Mouse (Mus musculus): ENCODE measurements around the gene Nos1ap. TPM values are rescaled to one million over a fixed set of nuclear protein-coding genes. Genes with fewer than 3 reads are reported as not detected.
A peak's percentile ranks its signal among the peaks of the same experiment; 100 is the strongest.

Gene Nos1ap
- polyA plus RNA-seq, 1 experiment from 2014 or later: 26.9 TPM

GRCm38 (mm10) chr1:170504378-170504777 lies 85.3 kb downstream of the Nos1ap start:
- no peak overlapping the region for H3K9ac ChIP-seq (replicated peaks; ENCODE audit: low read depth, low read length)
- peaks cover 21% of the 10 kb centered on the region for H3K4me1 ChIP-seq (replicated peaks; ENCODE audit: control insufficient read depth, insufficient read depth, low read length)
- no peak overlapping the region for H3K4me3 ChIP-seq (replicated peaks; ENCODE audit: low read length)
- 57% methylated on average over 4 of the region's 4 CpGs for WGBS
- no peak overlapping the region for H3K4me2 ChIP-seq (ENCODE audit: low read length)
- no peaks in the 10 kb centered on the region for H3K27me3 ChIP-seq (replicated peaks; ENCODE audit: control insufficient read depth, insufficient read depth, low read length)
- ATAC-seq: no peak
- H3K9me3 ChIP-seq (ENCODE audit: control insufficient read depth, low read length): no peaks in the 10 kb centered on the region
- H3K36me3 ChIP-seq (ENCODE audit: control insufficient read depth, insufficient read depth): no peaks in the 10 kb centered on the region
- no peak overlapping the region for H3K27ac ChIP-seq (ENCODE audit: low read length)

GRCm38 (mm10) chr1:170503277-170503739 lies 86.4 kb downstream of the Nos1ap start:
- peak; percentile 26; the same call in 1 of the 2 replicates for ATAC-seq
- no peak overlapping the region for H3K4me2 ChIP-seq (ENCODE audit: low read length)
- no peak overlapping the region for H3K4me3 ChIP-seq (replicated peaks; ENCODE audit: low read length)
- H3K27ac ChIP-seq (ENCODE audit: low read length): no peak overlapping the region
- peaks cover 21% of the 10 kb centered on the region for H3K4me1 ChIP-seq (replicated peaks; ENCODE audit: control insufficient read depth, insufficient read depth, low read length)
- no peaks in the 10 kb centered on the region for H3K27me3 ChIP-seq (replicated peaks; ENCODE audit: control insufficient read depth, insufficient read depth, low read length)
- H3K36me3 ChIP-seq (ENCODE audit: control insufficient read depth, insufficient read depth): no peaks in the 10 kb centered on the region
- no peaks in the 10 kb centered on the region for H3K9me3 ChIP-seq (ENCODE audit: control insufficient read depth, low read length)
- H3K9ac ChIP-seq (replicated peaks; ENCODE audit: low read depth, low read length): no peak overlapping the region
- WGBS: 12% methylated on average over 4 of the region's 4 CpGs

- H3K27me3 ChIP-seq (replicated peaks; ENCODE audit: control insufficient read depth, insufficient read depth, low read length): no peaks in the 10 kb centered on the region
- no peak overlapping the region for H3K4me2 ChIP-seq (ENCODE audit: low read length)
- ATAC-seq: peak; percentile 26
These were observed 87.0 kb downstream of the Nos1ap start for GRCm38 (mm10) chr1:170502491-170503276.

GRCm38 (mm10) chr1:170501970-170502369 lies 87.7 kb downstream of the Nos1ap start:
- Histone ChIP-seq H3K4me1 (replicated peaks; ENCODE audit: control insufficient read depth, insufficient read depth, low read length) (peaks cover 21% of the 10 kb centered on the region), H3K27ac (ENCODE audit: low read length) (no peak overlapping the region), H3K27me3 (replicated peaks; ENCODE audit: control insufficient read depth, insufficient read depth, low read length) (no peaks in the 10 kb centered on the region), H3K9ac (replicated peaks; ENCODE audit: low read depth, low read length) (no peak overlapping the region), H3K4me2 (ENCODE audit: low read length) (no peak overlapping the region), H3K9me3 (ENCODE audit: control insufficient read depth, low read length) (no peaks in the 10 kb centered on the region), H3K36me3 (ENCODE audit: control insufficient read depth, insufficient read depth) (no peaks in the 10 kb centered on the region), H3K4me3 (replicated peaks; ENCODE audit: low read length) (no peak overlapping the region)
- ATAC-seq: no peak
- WGBS: 88% methylated on average over 1 of the region's 1 CpGs

More at GRCm38 (mm10) chr1:170502491-170503276, 87.0 kb downstream of the Nos1ap start:
- Histone ChIP-seq H3K9ac (replicated peaks; ENCODE audit: low read depth, low read length) (no peak overlapping the region), H3K36me3 (ENCODE audit: control insufficient read depth, insufficient read depth) (no peaks in the 10 kb centered on the region), H3K27ac (ENCODE audit: low read length) (no peak overlapping the region), H3K4me3 (replicated peaks; ENCODE audit: low read length) (no peak overlapping the region), H3K4me1 (replicated peaks; ENCODE audit: control insufficient read depth, insufficient read depth, low read length) (peaks cover 21% of the 10 kb centered on the region), H3K9me3 (ENCODE audit: control insufficient read depth, low read length) (no peaks in the 10 kb centered on the region)
- 20% methylated on average over 11 of the region's 11 CpGs for whole genome bisulfite sequencing

- Histone ChIP-seq H3K4me3 (replicated peaks; ENCODE audit: low read length) (no peak overlapping the region), H3K27me3 (replicated peaks; ENCODE audit: control insufficient read depth, insufficient read depth, low read length) (no peaks in the 10 kb centered on the region), H3K36me3 (ENCODE audit: control insufficient read depth, insufficient read depth) (no peaks in the 10 kb centered on the region), H3K27ac (ENCODE audit: low read length) (no peak overlapping the region), H3K4me2 (ENCODE audit: low read length) (no peak overlapping the region), H3K9me3 (ENCODE audit: control insufficient read depth, low read length) (no peaks in the 10 kb centered on the region), H3K4me1 (replicated peaks; ENCODE audit: control insufficient read depth, insufficient read depth, low read length) (peaks cover 21% of the 10 kb centered on the region), H3K9ac (replicated peaks; ENCODE audit: low read depth, low read length) (no peak overlapping the region)
- 92% methylated on average over 7 of the region's 7 CpGs for WGBS
- no peak for ATAC-seq
These were observed 88.1 kb downstream of the Nos1ap start for GRCm38 (mm10) chr1:170501556-170501955.

GRCm38 (mm10) chr1:170499891-170500290 lies 89.8 kb downstream of the Nos1ap start:
- H3K27me3 ChIP-seq (replicated peaks; ENCODE audit: control insufficient read depth, insufficient read depth, low read length): no peaks in the 10 kb centered on the region
- 53% methylated on average over 6 of the region's 6 CpGs for WGBS
- H3K27ac ChIP-seq (ENCODE audit: low read length): no peak overlapping the region
- no peak overlapping the region for H3K9ac ChIP-seq (replicated peaks; ENCODE audit: low read depth, low read length)
- no peak overlapping the region for H3K4me2 ChIP-seq (ENCODE audit: low read length)
- H3K4me3 ChIP-seq (replicated peaks; ENCODE audit: low read length): no peak overlapping the region
- H3K36me3 ChIP-seq (ENCODE audit: control insufficient read depth, insufficient read depth): no peaks in the 10 kb centered on the region
- ATAC-seq: no peak
- no peaks in the 10 kb centered on the region for H3K9me3 ChIP-seq (ENCODE audit: control insufficient read depth, low read length)
- H3K4me1 ChIP-seq (replicated peaks; ENCODE audit: control insufficient read depth, insufficient read depth, low read length): peaks cover 21% of the 10 kb centered on the region

GRCm38 (mm10) chr1:170499466-170499865 lies 90.2 kb downstream of the Nos1ap start:
- Histone ChIP-seq H3K27ac (ENCODE audit: low read length) (no peak overlapping the region), H3K4me3 (replicated peaks; ENCODE audit: low read length) (no peak overlapping the region), H3K9ac (replicated peaks; ENCODE audit: low read depth, low read length) (no peak overlapping the region), H3K27me3 (replicated peaks; ENCODE audit: control insufficient read depth, insufficient read depth, low read length) (no peaks in the 10 kb centered on the region), H3K4me1 (replicated peaks; ENCODE audit: control insufficient read depth, insufficient read depth, low read length) (peaks cover 18% of the 10 kb centered on the region), H3K36me3 (ENCODE audit: control insufficient read depth, insufficient read depth) (no peaks in the 10 kb centered on the region), H3K9me3 (ENCODE audit: control insufficient read depth, low read length) (no peaks in the 10 kb centered on the region), H3K4me2 (ENCODE audit: low read length) (no peak overlapping the region)
- WGBS: 78% methylated on average over 4 of the region's 4 CpGs
- no peak for ATAC-seq

- no peak overlapping the region for H3K9ac ChIP-seq (replicated peaks; ENCODE audit: low read depth, low read length)
- 45% methylated on average over 4 of the region's 4 CpGs for WGBS
- H3K4me1 ChIP-seq (replicated peaks; ENCODE audit: control insufficient read depth, insufficient read depth, low read length): peaks cover 11% of the 10 kb centered on the region
- H3K4me3 ChIP-seq (replicated peaks; ENCODE audit: low read length): no peak overlapping the region
- no peak for ATAC-seq
- H3K27me3 ChIP-seq (replicated peaks; ENCODE audit: control insufficient read depth, insufficient read depth, low read length): no peaks in the 10 kb centered on the region
- no peak overlapping the region for H3K4me2 ChIP-seq (ENCODE audit: low read length)
- H3K27ac ChIP-seq (ENCODE audit: low read length): no peak overlapping the region
- H3K36me3 ChIP-seq (ENCODE audit: control insufficient read depth, insufficient read depth): no peaks in the 10 kb centered on the region
- no peaks in the 10 kb centered on the region for H3K9me3 ChIP-seq (ENCODE audit: control insufficient read depth, low read length)
These were observed 91.0 kb downstream of the Nos1ap start for GRCm38 (mm10) chr1:170498645-170499044.

- Histone ChIP-seq H3K36me3 (ENCODE audit: control insufficient read depth, insufficient read depth) (no peaks in the 10 kb centered on the region), H3K27ac (ENCODE audit: low read length) (no peak overlapping the region), H3K27me3 (replicated peaks; ENCODE audit: control insufficient read depth, insufficient read depth, low read length) (no peaks in the 10 kb centered on the region), H3K9me3 (ENCODE audit: control insufficient read depth, low read length) (no peaks in the 10 kb centered on the region), H3K4me1 (replicated peaks; ENCODE audit: control insufficient read depth, insufficient read depth, low read length) (no peaks in the 10 kb centered on the region), H3K4me2 (ENCODE audit: low read length) (no peak overlapping the region), H3K9ac (replicated peaks; ENCODE audit: low read depth, low read length) (no peak overlapping the region), H3K4me3 (replicated peaks; ENCODE audit: low read length) (no peak overlapping the region)
- WGBS: 92% methylated on average over 8 of the region's 8 CpGs
- no peak for ATAC-seq
These were observed 93.4 kb downstream of the Nos1ap start for GRCm38 (mm10) chr1:170496221-170496620.

Measured in forebrain, embryonic 16.5 days (tissue).